Mouse (Mus musculus) cerebellum, adult 2 months (tissue): ENCODE measurements around the gene Asna1. TPM values are rescaled to one million over a fixed set of nuclear protein-coding genes. Genes with fewer than 3 reads are reported as not detected.

Experiments
- DNase-seq, 2 experiments: peaks; one replicate each; pipeline ENCODE4 v3.0.0; 2021
- H3K27ac ChIP-seq: fragments of 200-500 bp; 2 replicates; pipeline ENCODE4 v1.5.1; 2012; ENCODE audit warnings: low read length, control low read depth, inconsistent platforms; ENCODE audit not compliant: insufficient read depth
- H3K27me3 ChIP-seq: fragments of 200-500 bp; 2 replicates; pipeline ENCODE4 v1.6.1; 2012; ENCODE audit warnings: inconsistent platforms, mild to moderate bottlenecking, low read length, moderate library complexity; ENCODE audit not compliant: control insufficient read depth, insufficient read depth
- H3K4me1 ChIP-seq: fragments of 200-500 bp; 2 replicates; pipeline ENCODE4 v1.6.1; 2011; ENCODE audit warnings: low read length; ENCODE audit not compliant: control insufficient read depth, insufficient read depth
- H3K4me3 ChIP-seq: fragments of 200-500 bp; replicated peaks from 2 replicates; pipeline ENCODE3; 2011; ENCODE audit warnings: mild to moderate bottlenecking, low read depth, low read length, control low read depth; ENCODE audit not compliant: insufficient read depth
- CTCF ChIP-seq: fragments of 200-500 bp; IDR thresholded peaks from 2 replicates; pipeline ENCODE4 v1.5.1; 2011; ENCODE audit warnings: low read depth, mild to moderate bottlenecking, control low read depth, low read length, moderate library complexity, borderline replicate concordance; ENCODE audit not compliant: insufficient read depth
- POLR2A ChIP-seq: fragments of 200-500 bp; IDR thresholded peaks from 2 replicates; pipeline ENCODE4 v1.6.1; 2011; ENCODE audit warnings: low read length, control low read depth, borderline replicate concordance; ENCODE audit not compliant: insufficient read depth
- WGBS: fragments of 180-500 bp; shearing (Covaris S2); methylation state at CpG from one replicate; pipeline ENCODE4 v1.1.7; 2018; 5-methylcytosine and 5-hydroxymethylcytosine counted together
- polyA plus RNA-seq: library from polyadenylated mRNA; depleted of rRNA; stranded (reverse); fragments of >200 nt; gene quantifications from 2 replicates; pipeline ENCODE4 v1.2.3, GENCODE M21; 2012

Asna1 gene
- polyA plus RNA-seq, 1 experiment, result 296 TPM

DNA sequence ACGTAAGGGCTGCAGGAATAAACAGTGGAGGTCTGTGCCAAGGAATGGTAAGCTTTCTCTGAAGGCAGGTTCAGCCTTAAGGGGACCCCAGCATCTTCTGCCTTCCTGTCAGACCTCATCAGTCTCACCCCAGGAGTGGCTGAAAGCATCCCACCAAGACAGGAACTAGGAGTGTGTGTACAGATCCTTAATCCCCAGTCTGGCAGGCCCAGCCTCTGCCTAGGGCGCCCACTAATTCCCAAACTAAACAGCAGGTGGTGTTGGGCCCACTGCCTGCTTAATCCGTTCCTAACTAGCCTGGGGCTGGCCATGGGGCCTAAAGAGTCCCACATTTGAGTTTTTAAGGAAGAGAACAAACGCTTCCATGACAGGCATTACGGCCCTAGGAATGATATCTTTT is 7.9 kb downstream of the Asna1 start:
- Histone ChIP-seq H3K27me3 (no peaks in the 10 kb centered on the region), H3K4me1 (0 out of 2 replicates have a peak, but pooled peaks cover 3% of the 10 kb centered on the region), H3K4me3 (no peak overlapping the region), H3K27ac (no peak overlapping the region; the same call in 1 of the 2 replicates)
- WGBS, result 34% methylated on average over 5 of the region's 5 CpGs
- no peak for TF ChIP-seq CTCF
- no peak for DNase-seq

DNA sequence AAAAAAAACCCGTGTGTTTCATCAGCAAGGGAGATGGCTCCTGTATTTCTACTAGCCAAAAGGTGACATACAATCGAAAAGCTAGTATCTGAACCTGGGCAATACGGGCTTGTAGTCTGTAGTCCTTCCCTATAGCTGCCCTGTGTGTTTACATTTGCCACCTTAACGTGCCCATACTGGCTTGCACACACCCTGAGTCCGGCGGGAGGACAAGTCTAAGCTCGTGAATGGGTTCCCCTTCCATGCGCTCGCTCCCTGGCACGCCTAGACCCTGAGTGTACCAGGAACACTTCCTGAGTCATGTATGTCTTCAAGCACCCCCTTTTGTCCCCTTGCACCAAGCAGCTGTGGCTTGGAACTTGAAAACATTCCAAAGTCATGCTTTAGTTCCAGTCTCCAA is 8.4 kb downstream of the Asna1 start:
- no peak for TF ChIP-seq POLR2A
- no peak for TF ChIP-seq CTCF
- no peak overlapping the region for H3K4me3 ChIP-seq
- 62% methylated on average over 10 of the region's 10 CpGs for WGBS
- no peak for DNase-seq
- H3K27me3 ChIP-seq, result no peaks in the 10 kb centered on the region
- H3K27ac ChIP-seq, result no peak overlapping the region
- no peaks in the 10 kb centered on the region for H3K4me1 ChIP-seq

DNA sequence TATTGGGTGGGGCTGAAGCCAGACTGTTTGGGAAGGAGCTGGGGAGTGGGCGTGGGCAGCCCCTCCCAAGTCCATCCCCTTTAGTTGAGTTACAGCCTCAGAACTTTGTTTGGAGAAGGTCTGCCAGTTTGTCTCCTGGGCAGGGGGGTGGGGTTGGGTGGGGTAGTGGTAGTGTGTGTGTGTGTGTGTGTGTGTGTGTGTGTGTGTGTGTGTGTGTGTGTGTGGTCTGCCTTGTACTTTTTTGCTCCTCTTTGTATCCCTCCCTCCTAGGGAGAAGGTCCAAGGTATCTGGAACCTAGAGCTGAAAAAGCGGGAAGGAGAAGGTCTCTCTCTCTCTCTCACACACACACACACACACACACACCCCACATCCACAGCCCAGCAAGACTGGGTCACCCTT is 10.7 kb downstream of the Asna1 start, which contains the start of gene Best2:
Gene Best2, minus strand, starts transcription at position 101 of the 400 bp plus-strand sequence.
- no peak for DNase-seq
- WGBS, result 60% methylated on average over 2 of the region's 2 CpGs
- no peak within 1 kb of the TSS for H3K27ac ChIP-seq
- H3K27me3 ChIP-seq, result peaks cover 3% of the 10 kb centered on the region; the same call in 1 of the 2 replicates
- peak within 1 kb of the TSS; percentile 63 for H3K4me3 ChIP-seq
- TF ChIP-seq CTCF (no peak), POLR2A (no peak)
- H3K4me1 ChIP-seq, result no peaks in the 10 kb centered on the region

- Histone ChIP-seq H3K4me3 (peak overlapping the region; percentile 63), H3K27ac (no peak overlapping the region), H3K4me1 (no peaks in the 10 kb centered on the region), H3K27me3 (peaks cover 3% of the 10 kb centered on the region; the same call in 1 of the 2 replicates)
- 4% methylated on average over 26 of the region's 26 CpGs for WGBS
- TF ChIP-seq POLR2A (0 out of 2 replicates have a peak, but pooled peaks have one; percentile 15), CTCF (peak; percentile 67)
- peak; percentile 71 to 78 for DNase-seq
These were observed 11.7 kb downstream of the Asna1 start for GRCm38 (mm10) chr8:85013230-85013840.

GRCm38 (mm10) chr8:85011242-85011641 is 13.8 kb downstream of the Asna1 start:
- no peak for TF ChIP-seq CTCF
- no peak for TF ChIP-seq POLR2A
- WGBS, result 19% methylated on average over 28 of the region's 28 CpGs
- no peaks in the 10 kb centered on the region for H3K4me1 ChIP-seq
- H3K27me3 ChIP-seq, result peaks cover 6% of the 10 kb centered on the region; the same call in 1 of the 2 replicates
- no peak overlapping the region for H3K27ac ChIP-seq
- no peak for DNase-seq
- H3K4me3 ChIP-seq, result no peak overlapping the region

DNA sequence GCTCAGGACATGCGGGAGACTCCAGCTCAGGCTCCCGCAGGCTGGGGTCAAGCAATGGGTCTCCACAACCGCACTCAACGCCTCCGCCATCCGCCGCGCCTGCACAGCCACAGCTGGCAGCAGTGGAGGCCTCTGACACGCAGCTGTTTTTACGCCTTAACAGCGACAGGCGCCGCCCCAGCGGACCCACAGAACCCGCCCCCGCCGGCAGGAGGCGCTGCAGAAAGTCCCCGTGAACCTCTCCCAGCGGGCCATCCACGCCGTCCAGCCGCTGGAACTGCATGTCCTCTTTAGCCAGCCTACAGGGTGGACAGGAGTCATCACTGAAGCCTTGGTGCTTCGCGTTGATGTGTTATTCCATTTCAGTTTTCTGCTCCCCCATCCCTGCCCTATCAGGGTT is 17.4 kb downstream of the Asna1 start:
- TF ChIP-seq CTCF (0 out of 2 replicates have a peak, but pooled peaks have one; percentile 10), POLR2A (no peak)
- DNase-seq, result no peak
- no peak overlapping the region for H3K4me3 ChIP-seq
- no peaks in the 10 kb centered on the region for H3K4me1 ChIP-seq
- H3K27ac ChIP-seq, result no peak overlapping the region
- 14% methylated on average over 25 of the region's 25 CpGs for WGBS
- H3K27me3 ChIP-seq, result peaks cover 6% of the 10 kb centered on the region; the same call in 1 of the 2 replicates

- H3K27ac ChIP-seq, result 0 out of 2 replicates have a peak overlapping the region, but pooled peaks have one; percentile 17
- WGBS, result 2% methylated on average over 19 of the region's 19 CpGs
These were observed 27.3 kb downstream of the Asna1 start for GRCm38 (mm10) chr8:84997649-84998295.

DNA sequence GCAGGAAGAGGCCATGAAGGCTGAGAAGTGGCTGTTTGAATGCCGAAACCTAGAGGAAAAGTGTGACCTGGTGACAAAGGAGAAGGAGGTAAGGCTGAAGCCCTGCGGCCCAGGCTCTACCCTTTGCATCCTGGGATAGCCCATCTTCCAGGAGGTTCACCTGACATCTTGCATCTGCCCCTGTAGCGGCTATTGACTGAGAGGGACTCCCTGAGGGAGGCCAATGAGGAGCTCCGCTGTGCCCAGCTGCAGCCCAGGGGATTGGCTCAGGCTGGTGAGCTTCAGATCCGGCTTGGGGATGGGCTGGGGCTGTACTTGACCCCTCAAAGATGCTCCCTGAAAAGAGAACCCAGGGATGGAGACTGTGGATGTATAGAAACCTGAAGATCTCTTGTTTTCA is 28.1 kb downstream of the Asna1 start:
- DNase-seq, result no peak
- Histone ChIP-seq H3K4me1 (no peaks in the 10 kb centered on the region; the same call in 1 of the 2 replicates), H3K4me3 (no peak overlapping the region), H3K27ac (no peak overlapping the region), H3K27me3 (no peaks in the 10 kb centered on the region)
- no peak for TF ChIP-seq CTCF
- no peak for TF ChIP-seq POLR2A
- 86% methylated on average over 5 of the region's 5 CpGs for WGBS

More at GRCm38 (mm10) chr8:84997649-84998295, 27.3 kb downstream of the Asna1 start:
- Histone ChIP-seq H3K4me3 (peak overlapping the region; percentile 36), H3K27me3 (no peaks in the 10 kb centered on the region), H3K4me1 (no peaks in the 10 kb centered on the region; the same call in 1 of the 2 replicates)
- peak; percentile 93 to 96 for DNase-seq
- TF ChIP-seq POLR2A (peak; percentile 66; the same call in 1 of the 2 replicates), CTCF (peak; percentile 96)
